Mouse (Mus musculus) cortical plate, adult 2 months (tissue): Measurements from ENCODE around the gene Rbm38.

Experiments
- CTCF ChIP-seq: fragments of 200-500 bp; IDR thresholded peaks from 2 replicates; pipeline ENCODE4 v1.5.1; 2011; ENCODE audit warnings: mild to moderate bottlenecking, control low read depth, low read length; ENCODE audit not compliant: insufficient read depth; ENCODE audit errors: extremely low read depth
- POLR2A ChIP-seq: fragments of 200-500 bp; IDR thresholded peaks from 2 replicates; pipeline ENCODE4 v1.6.1; 2011; ENCODE audit warnings: mild to moderate bottlenecking, low read length, control low read depth; ENCODE audit not compliant: insufficient read depth; ENCODE audit errors: extremely low read depth

GRCm38 (mm10) chr2:173035653-173036052, 15.4 kb downstream of the Rbm38 start:
- TF ChIP-seq POLR2A, result no peak
- no peak for TF ChIP-seq CTCF
